Mouse (Mus musculus): ENCODE data around the gene Ccdc57. TPM values are rescaled to one million over a fixed set of nuclear protein-coding genes. Genes with fewer than 3 reads are reported as not detected.

The Ccdc57 gene
- polyA plus RNA-seq, 2 experiments = 1.3 to 1.4 TPM

DNA sequence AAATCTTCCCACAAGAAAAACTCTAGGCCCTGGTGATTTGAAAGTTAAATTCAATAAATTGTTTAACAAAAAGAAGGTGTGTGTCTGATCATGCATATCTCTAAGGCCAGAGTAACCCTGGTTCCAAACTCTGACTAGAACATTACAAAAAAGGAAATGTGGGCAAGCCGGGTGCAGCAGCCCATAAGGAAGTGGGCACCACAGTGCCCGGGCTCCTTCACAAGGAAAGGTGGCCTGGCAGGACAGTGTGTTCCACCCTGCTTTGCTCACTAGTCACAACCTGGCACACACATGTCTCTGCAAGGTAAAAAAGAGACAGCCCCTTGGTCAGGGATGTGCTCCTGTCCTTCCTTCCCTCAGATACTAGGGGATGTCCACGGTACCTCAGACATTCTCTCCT, 49.1 kb downstream of the Ccdc57 start:
- Histone ChIP-seq H3K9me3 (ENCODE audit: control insufficient read depth, low read length) (peaks cover 3% of the 10 kb centered on the region), H3K9ac (replicated peaks) (no peak overlapping the region), H3K4me1 (replicated peaks; ENCODE audit: control insufficient read depth in 2 of 2, insufficient read depth in 2 of 2, low read length in 1 of 2) (no peaks in the 10 kb centered on the region), H3K27ac (no peak overlapping the region), H3K4me3 (ENCODE audit: insufficient read depth in 1 of 2, low read depth in 2 of 2, low read length in 2 of 2) (no peak overlapping the region), H3K4me2 (ENCODE audit: low read depth) (no peak overlapping the region), H3K36me3 (replicated peaks; ENCODE audit: control insufficient read depth, insufficient read depth, low read depth) (no peaks in the 10 kb centered on the region), H3K27me3 (ENCODE audit: control insufficient read depth, insufficient read depth, low read length) (no peaks in the 10 kb centered on the region)
- DNase-seq (ENCODE audit: low read depth in 3 of 3, low spot score in 3 of 3) = no peak
- ATAC-seq (ENCODE audit: insufficient read depth) = no peak
- TF ChIP-seq EP300 (IDR thresholded peaks at IDR 0.05; ENCODE audit: low read depth) = no peak
- TF ChIP-seq CTCF (IDR thresholded peaks at IDR 0.05; ENCODE audit: low read depth) = no peak
- WGBS (ENCODE audit: insufficient replicate concordance) = 73% methylated on average over 3 of the region's 3 CpGs

GRCm38 (mm10) chr11:120882931-120883330, 49.7 kb downstream of the Ccdc57 start:
- Histone ChIP-seq H3K36me3 (replicated peaks; ENCODE audit: control insufficient read depth, insufficient read depth, low read depth) (no peaks in the 10 kb centered on the region), H3K4me1 (replicated peaks; ENCODE audit: control insufficient read depth in 2 of 2, insufficient read depth in 2 of 2, low read length in 1 of 2) (no peaks in the 10 kb centered on the region), H3K4me3 (ENCODE audit: insufficient read depth in 1 of 2, low read depth in 2 of 2, low read length in 2 of 2) (no peak overlapping the region), H3K27ac (no peak overlapping the region), H3K9me3 (ENCODE audit: control insufficient read depth, low read length) (peaks cover 3% of the 10 kb centered on the region), H3K9ac (replicated peaks) (no peak overlapping the region), H3K4me2 (ENCODE audit: low read depth) (no peak overlapping the region), H3K27me3 (ENCODE audit: control insufficient read depth, insufficient read depth, low read length) (no peaks in the 10 kb centered on the region)
- no peak for ATAC-seq (ENCODE audit: insufficient read depth)
- no peak for TF ChIP-seq EP300 (IDR thresholded peaks at IDR 0.05; ENCODE audit: low read depth)
- no peak for TF ChIP-seq CTCF (IDR thresholded peaks at IDR 0.05; ENCODE audit: low read depth)
- WGBS (ENCODE audit: insufficient replicate concordance) = 77% methylated on average over 4 of the region's 4 CpGs
- DNase-seq (ENCODE audit: low read depth in 3 of 3, low spot score in 3 of 3) = no peak

DNA sequence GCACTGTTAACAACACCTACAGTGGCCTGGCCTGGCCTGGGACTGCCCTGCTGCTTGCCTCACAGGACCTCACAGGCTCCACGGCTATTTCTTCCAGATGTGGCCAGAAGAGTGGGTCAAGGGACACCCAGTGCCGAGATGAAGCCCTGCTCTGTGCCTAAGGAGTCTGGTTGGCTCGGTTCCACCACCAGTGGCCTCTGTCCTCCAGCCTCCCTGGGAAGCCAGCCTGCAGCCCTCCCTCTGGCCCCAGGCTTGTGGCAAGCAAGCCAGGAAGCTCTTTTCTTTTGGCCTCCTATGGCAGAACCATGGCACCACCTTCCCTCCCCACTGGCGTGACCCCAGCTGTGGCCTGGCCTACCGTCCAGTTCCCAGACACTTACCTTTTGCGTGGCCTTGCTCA, 59.5 kb downstream of the Ccdc57 start:
- Histone ChIP-seq H3K9me3 (ENCODE audit: control insufficient read depth, low read length) (no peaks in the 10 kb centered on the region), H3K36me3 (replicated peaks; ENCODE audit: control insufficient read depth, insufficient read depth, low read depth) (no peaks in the 10 kb centered on the region), H3K27me3 (ENCODE audit: control insufficient read depth, insufficient read depth, low read length) (no peaks in the 10 kb centered on the region), H3K9ac (replicated peaks) (no peak overlapping the region), H3K4me2 (ENCODE audit: low read depth) (no peak overlapping the region), H3K4me1 (replicated peaks; ENCODE audit: control insufficient read depth in 2 of 2, insufficient read depth in 2 of 2, low read length in 1 of 2) (no peaks in the 10 kb centered on the region), H3K27ac (no peak overlapping the region), H3K4me3 (ENCODE audit: insufficient read depth in 1 of 2, low read depth in 2 of 2, low read length in 2 of 2) (no peak overlapping the region)
- no peak for DNase-seq (ENCODE audit: low read depth in 3 of 3, low spot score in 3 of 3)
- TF ChIP-seq CTCF (IDR thresholded peaks at IDR 0.05; ENCODE audit: low read depth) (no peak), EP300 (IDR thresholded peaks at IDR 0.05; ENCODE audit: low read depth) (no peak)
- no peak for ATAC-seq (ENCODE audit: insufficient read depth)
- 66% methylated on average over 6 of the region's 6 CpGs for WGBS (ENCODE audit: insufficient replicate concordance)

GRCm38 (mm10) chr11:120871521-120871920, 61.2 kb downstream of the Ccdc57 start:
- Histone ChIP-seq H3K27ac (no peak overlapping the region), H3K4me2 (ENCODE audit: low read depth) (no peak overlapping the region), H3K4me3 (ENCODE audit: insufficient read depth in 1 of 2, low read depth in 2 of 2, low read length in 2 of 2) (no peak overlapping the region), H3K9ac (replicated peaks) (no peak overlapping the region), H3K27me3 (ENCODE audit: control insufficient read depth, insufficient read depth, low read length) (no peaks in the 10 kb centered on the region), H3K9me3 (ENCODE audit: control insufficient read depth, low read length) (no peaks in the 10 kb centered on the region), H3K36me3 (replicated peaks; ENCODE audit: control insufficient read depth, insufficient read depth, low read depth) (no peaks in the 10 kb centered on the region), H3K4me1 (replicated peaks; ENCODE audit: control insufficient read depth in 2 of 2, insufficient read depth in 2 of 2, low read length in 1 of 2) (no peaks in the 10 kb centered on the region)
- DNase-seq (ENCODE audit: low read depth in 3 of 3, low spot score in 3 of 3) (no peak), ATAC-seq (ENCODE audit: insufficient read depth) (no peak)
- 78% methylated on average over 9 of the region's 9 CpGs for WGBS (ENCODE audit: insufficient replicate concordance)
- TF ChIP-seq EP300 (IDR thresholded peaks at IDR 0.05; ENCODE audit: low read depth) (no peak), CTCF (IDR thresholded peaks at IDR 0.05; ENCODE audit: low read depth) (no peak)

- no peak overlapping the region for H3K4me3 ChIP-seq (ENCODE audit: insufficient read depth in 1 of 2, low read depth in 2 of 2, low read length in 2 of 2)
- TF ChIP-seq CTCF (IDR thresholded peaks at IDR 0.05; ENCODE audit: low read depth) = no peak
- WGBS (ENCODE audit: insufficient replicate concordance) = 71% methylated on average over 1 of the region's 1 CpGs
- DNase-seq (ENCODE audit: low read depth in 3 of 3, low spot score in 3 of 3) (no peak), ATAC-seq (ENCODE audit: insufficient read depth) (no peak)
- no peak overlapping the region for H3K4me2 ChIP-seq (ENCODE audit: low read depth)
- H3K36me3 ChIP-seq (replicated peaks; ENCODE audit: control insufficient read depth, insufficient read depth, low read depth) = no peaks in the 10 kb centered on the region
- H3K9ac ChIP-seq (replicated peaks) = no peak overlapping the region
- no peaks in the 10 kb centered on the region for H3K4me1 ChIP-seq (replicated peaks; ENCODE audit: control insufficient read depth in 2 of 2, insufficient read depth in 2 of 2, low read length in 1 of 2)
- H3K27me3 ChIP-seq (ENCODE audit: control insufficient read depth, insufficient read depth, low read length) = no peaks in the 10 kb centered on the region
- no peak overlapping the region for H3K27ac ChIP-seq
- no peaks in the 10 kb centered on the region for H3K9me3 ChIP-seq (ENCODE audit: control insufficient read depth, low read length)
Measured at GRCm38 (mm10) chr11:120865816-120866215, 66.9 kb downstream of the Ccdc57 start.
